Mouse (Mus musculus) liver, embryonic 15.5 days (tissue): ENCODE measurements around the gene Gm20403. TPM values are rescaled to one million over a fixed set of nuclear protein-coding genes. Genes with fewer than 3 reads are reported as not detected.
"Not testable (repeated sequence)": the region's sequence is repeated elsewhere in the genome, so short reads cannot be mapped to it uniquely, and the experiment has no call there.

Experiments
- ATAC-seq: fragments of 200-750 bp; cut with Nextera tagmentation; 2 replicates; pipeline ENCODE4 v1.8.0; 2017; ENCODE audit warnings: moderate number of reproducible peaks, mild to moderate bottlenecking, moderate library complexity; ENCODE audit not compliant: insufficient read depth
- H3K27ac ChIP-seq: fragments of 300-500 bp; sonication (generic); replicated peaks from 2 replicates; pipeline ENCODE4 v1.5.1; 2015; ENCODE audit warnings: mild to moderate bottlenecking, inconsistent platforms
- H3K27me3 ChIP-seq: fragments of 300-500 bp; sonication (generic); 2 replicates; pipeline ENCODE4 v1.6.1; 2015; ENCODE audit warnings: mild to moderate bottlenecking, inconsistent platforms
- H3K36me3 ChIP-seq: fragments of 300-500 bp; sonication (generic); replicated peaks from 2 replicates; pipeline ENCODE4 v1.6.1; 2015; ENCODE audit warnings: moderate library complexity, mild to moderate bottlenecking, inconsistent platforms
- H3K4me1 ChIP-seq: fragments of 300-500 bp; sonication (generic); replicated peaks from 2 replicates; pipeline ENCODE4 v1.6.1; 2015; ENCODE audit warnings: inconsistent platforms
- H3K4me2 ChIP-seq: fragments of 300-500 bp; sonication (generic); 2 replicates; pipeline ENCODE4 v1.6.1; 2015; ENCODE audit warnings: moderate library complexity, mild to moderate bottlenecking, inconsistent platforms
- H3K4me3 ChIP-seq: fragments of 300-500 bp; sonication (generic); replicated peaks from 2 replicates; pipeline ENCODE4 v1.5.1; 2015; ENCODE audit warnings: mild to moderate bottlenecking, inconsistent platforms
- H3K9ac ChIP-seq: fragments of 300-500 bp; sonication (generic); 2 replicates; pipeline ENCODE4 v1.6.1; 2015; ENCODE audit warnings: moderate library complexity, mild to moderate bottlenecking, inconsistent platforms
- H3K9me3 ChIP-seq: fragments of 300-500 bp; sonication (generic); replicated peaks from 2 replicates; pipeline ENCODE4 v1.6.1; 2016; ENCODE audit warnings: inconsistent platforms
- WGBS: fragments of 180-500 bp; shearing (Covaris S2); methylation state at CpG from one replicate; pipeline ENCODE4 v1.1.7; 2015; ENCODE audit warnings: mixed read lengths; ENCODE audit not compliant: insufficient replicate concordance; 5-methylcytosine and 5-hydroxymethylcytosine counted together
- polyA plus RNA-seq: library from polyadenylated mRNA; unstranded; fragments of >200 nt; fragmentation: Nextera tagmentation; extraction: Ambion mirVana; gene quantifications from 2 replicates; pipeline ENCODE4 v1.2.1, GENCODE M21; 2015

Gene Gm20403
- polyA plus RNA-seq, 1 experiment from 2014 or later = not detected

DNA sequence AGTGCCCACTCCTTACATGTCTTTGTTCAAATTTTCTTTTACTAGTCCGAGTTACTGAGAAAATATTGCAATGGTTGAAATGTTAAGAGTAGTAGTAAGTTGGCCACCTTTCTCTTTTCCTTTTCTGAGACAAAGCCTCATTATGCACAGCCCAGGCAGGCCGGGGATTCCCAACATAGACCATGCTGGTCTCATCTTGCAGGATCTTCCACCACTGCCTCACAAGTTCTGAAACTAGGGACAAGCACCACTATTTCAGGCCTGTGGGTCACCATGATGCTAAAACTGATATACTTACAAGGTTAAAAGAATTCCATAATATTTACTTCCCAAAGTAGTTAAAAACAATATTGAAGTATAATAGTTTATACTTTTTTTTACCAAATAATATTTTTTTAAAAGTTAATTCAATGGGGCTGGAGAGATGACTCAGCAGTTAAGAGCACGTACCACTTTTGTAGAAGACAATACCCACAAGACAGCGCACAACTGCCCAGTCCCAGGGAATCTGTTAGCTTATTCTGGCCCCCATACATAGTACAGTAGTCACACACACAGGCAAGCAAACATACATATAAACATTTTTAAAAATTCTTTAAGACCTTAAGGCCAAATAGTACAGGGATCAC lies 20.7 kb downstream of the Gm20403 start:
- H3K4me3 ChIP-seq = no peak overlapping the region
- 85% methylated on average over 4 of the region's 4 CpGs for WGBS
- no peak overlapping the region for H3K9ac ChIP-seq
- H3K4me1 ChIP-seq = peaks cover 5% of the 10 kb centered on the region; the same call in 1 of the 2 replicates
- no peak overlapping the region for H3K27ac ChIP-seq
- H3K27me3 ChIP-seq = no peaks in the 10 kb centered on the region
- no peaks in the 10 kb centered on the region for H3K9me3 ChIP-seq
- ATAC-seq = no peak
- H3K36me3 ChIP-seq = peaks cover 73% of the 10 kb centered on the region
- no peak overlapping the region for H3K4me2 ChIP-seq

GRCm38 (mm10) chr12:54959569-54959968 lies 26.8 kb downstream of the Gm20403 start:
- H3K4me3 ChIP-seq = no peak overlapping the region
- ATAC-seq = no peak
- peaks cover 29% of the 10 kb centered on the region for H3K4me1 ChIP-seq
- no peaks in the 10 kb centered on the region for H3K9me3 ChIP-seq
- H3K27me3 ChIP-seq = no peaks in the 10 kb centered on the region
- H3K36me3 ChIP-seq = peaks cover 33% of the 10 kb centered on the region
- WGBS = 47% methylated on average over 2 of the region's 2 CpGs
- H3K27ac ChIP-seq = no peak overlapping the region
- H3K9ac ChIP-seq = no peak overlapping the region
- no peak overlapping the region for H3K4me2 ChIP-seq

DNA sequence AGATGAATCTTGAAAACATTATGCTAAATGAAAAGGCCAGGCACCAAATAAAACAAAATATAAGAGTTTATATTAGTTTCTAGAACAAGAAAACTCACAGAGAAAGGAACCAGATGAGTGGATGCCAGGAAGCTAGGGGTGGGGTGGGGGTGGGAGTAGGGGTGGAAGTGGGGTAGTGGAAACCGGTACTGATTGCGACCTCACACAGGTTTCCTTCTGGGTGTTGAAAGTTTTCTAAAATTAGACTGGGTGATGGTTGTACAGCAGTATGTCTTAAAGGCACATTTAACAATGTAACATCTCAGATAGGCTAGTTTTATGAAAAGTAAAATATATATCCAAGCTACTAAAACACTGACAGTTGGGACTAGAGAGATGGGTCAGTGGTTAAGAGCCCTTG lies 29.4 kb downstream of the Gm20403 start:
- ATAC-seq = no peak
- no peak overlapping the region for H3K4me3 ChIP-seq
- no peak overlapping the region for H3K4me2 ChIP-seq
- H3K4me1 ChIP-seq = peaks cover 29% of the 10 kb centered on the region
- 0 out of 2 replicates have a peak overlapping the region, but pooled peaks have one; percentile 26 for H3K27ac ChIP-seq
- no peak overlapping the region for H3K9ac ChIP-seq
- WGBS = 42% methylated on average over 2 of the region's 2 CpGs
- no peaks in the 10 kb centered on the region for H3K9me3 ChIP-seq
- H3K36me3 ChIP-seq = peaks cover 36% of the 10 kb centered on the region
- no peaks in the 10 kb centered on the region for H3K27me3 ChIP-seq

DNA sequence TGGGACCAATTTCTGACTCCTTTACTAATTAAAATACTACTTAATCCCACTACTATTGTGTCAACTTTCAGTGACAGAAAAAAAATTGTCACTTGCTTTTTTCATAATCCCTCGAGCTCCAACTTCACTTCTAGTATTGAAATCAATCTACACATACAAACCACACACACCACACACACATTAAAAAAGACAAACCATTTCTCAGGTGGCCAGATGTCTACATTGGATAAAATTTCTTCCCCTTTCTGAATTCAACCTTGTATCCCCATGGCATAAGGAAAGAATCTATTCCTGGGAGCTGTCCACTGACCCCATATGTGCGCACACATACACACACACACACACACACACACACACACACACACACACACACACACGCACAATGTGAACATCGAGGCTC lies 29.9 kb downstream of the Gm20403 start:
- Histone ChIP-seq H3K27ac (0 out of 2 replicates have a peak overlapping the region, but pooled peaks have one; percentile 29), H3K4me2 (no peak overlapping the region), H3K9me3 (no peaks in the 10 kb centered on the region), H3K4me3 (no peak overlapping the region), H3K4me1 (peaks cover 25% of the 10 kb centered on the region), H3K9ac (no peak overlapping the region), H3K27me3 (no peaks in the 10 kb centered on the region), H3K36me3 (peaks cover 40% of the 10 kb centered on the region)
- 75% methylated on average over 4 of the region's 4 CpGs for WGBS
- no peak for ATAC-seq

- no peak overlapping the region for H3K4me2 ChIP-seq
- 85% methylated on average over 6 of the region's 6 CpGs for WGBS
- H3K9ac ChIP-seq = no peak overlapping the region
- no peak overlapping the region for H3K27ac ChIP-seq
- H3K4me3 ChIP-seq = no peak overlapping the region
- ATAC-seq = no peak
- H3K36me3 ChIP-seq = peaks cover 56% of the 10 kb centered on the region
- H3K4me1 ChIP-seq = peaks cover 8% of the 10 kb centered on the region; the same call in 1 of the 2 replicates
- H3K9me3 ChIP-seq = no peaks in the 10 kb centered on the region
- no peaks in the 10 kb centered on the region for H3K27me3 ChIP-seq
Observed at GRCm38 (mm10) chr12:54946116-54946515, 40.2 kb downstream of the Gm20403 start.

- H3K36me3 ChIP-seq = peaks cover 75% of the 10 kb centered on the region
- not testable (repeated sequence) for H3K27me3 ChIP-seq, H3K4me3 ChIP-seq, H3K27ac ChIP-seq, ATAC-seq, H3K4me2 ChIP-seq, H3K9me3 ChIP-seq, H3K4me1 ChIP-seq, H3K9ac ChIP-seq
- 87% methylated on average over 6 of the region's 6 CpGs for WGBS
Observed at GRCm38 (mm10) chr12:54942586-54943157, 43.7 kb downstream of the Gm20403 start.

DNA sequence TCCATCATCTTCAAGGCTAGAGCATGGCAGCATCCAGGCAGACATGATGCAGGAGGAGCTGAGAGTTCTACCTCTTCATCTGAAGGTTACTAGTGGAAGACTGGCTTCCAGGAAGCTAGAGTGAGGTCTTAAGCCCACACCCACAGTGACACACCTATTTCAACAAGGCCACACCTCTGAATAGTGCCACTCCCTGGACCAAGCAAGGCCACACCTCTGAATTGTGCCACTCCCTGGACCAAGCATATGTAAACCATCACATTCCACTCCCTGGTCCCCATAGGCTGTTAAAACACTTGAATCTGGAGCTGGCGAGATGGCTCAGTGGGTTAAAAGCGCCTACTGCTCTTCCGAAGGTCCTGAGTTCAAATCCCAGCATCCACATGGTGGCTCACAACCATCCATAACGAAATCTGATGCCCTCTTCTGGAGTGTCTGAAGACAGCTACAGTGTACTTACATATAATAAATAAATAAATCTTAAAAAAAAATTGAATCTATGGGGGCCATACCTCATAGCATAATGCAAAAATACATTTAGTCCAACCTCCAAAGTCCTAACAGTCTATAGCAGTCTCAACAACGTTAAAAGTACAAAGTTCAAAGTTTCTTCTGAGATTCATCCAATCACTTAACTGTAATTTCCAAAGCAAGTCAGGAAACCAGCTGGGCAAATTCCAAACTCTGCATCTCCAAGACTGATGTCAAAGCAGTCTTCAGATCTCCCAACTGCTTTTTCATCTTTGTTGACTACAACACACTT lies 48.6 kb downstream of the Gm20403 start:
- not testable (repeated sequence) for H3K4me1 ChIP-seq, H3K4me2 ChIP-seq, H3K9ac ChIP-seq, H3K4me3 ChIP-seq, H3K27me3 ChIP-seq, H3K9me3 ChIP-seq, H3K27ac ChIP-seq
- 85% methylated on average over 5 of the region's 5 CpGs for WGBS
- ATAC-seq = peak; percentile 63
- H3K36me3 ChIP-seq = peaks cover 93% of the 10 kb centered on the region

Other genes starting within 250 kb of the Gm20403 start
- 39.5 and 44.0 TPM in 2 replicates for gene Snx6, start 190.8 kb downstream of the Gm20403 start, polyA plus RNA-seq
- gene Cfl2, start 123.7 kb downstream of the Gm20403 start, polyA plus RNA-seq = 36.7 and 40.4 TPM in 2 replicates
- gene Baz1a, start 27.8 kb upstream of the Gm20403 start, polyA plus RNA-seq = 28.8 and 32.2 TPM in 2 replicates
- 30.8 and 31.5 TPM in 2 replicates for gene 2700097O09Rik, start 93.6 kb upstream of the Gm20403 start, polyA plus RNA-seq
- 70.0 and 77.5 TPM in 2 replicates for gene Srp54a, start 93.7 kb upstream of the Gm20403 start, polyA plus RNA-seq
- 7.6 and 7.8 TPM in 2 replicates for gene Fam177a, start 137.9 kb upstream of the Gm20403 start, polyA plus RNA-seq
- 22.8 and 25.2 TPM in 2 replicates for gene Srp54b, start 168.6 kb upstream of the Gm20403 start, polyA plus RNA-seq
- gene 1700047I17Rik2, start 213.1 kb upstream of the Gm20403 start, polyA plus RNA-seq = 0.64 and 0.66 TPM in 2 replicates
- 27.1 and 31.4 TPM in 2 replicates for gene Srp54c, start 243.6 kb upstream of the Gm20403 start, polyA plus RNA-seq